Mouse (Mus musculus): Measurements from ENCODE around the gene Pagr1a.

- TF ChIP-seq CTCF (IDR thresholded peaks at IDR 0.05; ENCODE audit: extremely low read depth, insufficient read length, insufficient replicate concordance, low read depth, low read length) (peak; percentile 62), POLR2A (IDR thresholded peaks at IDR 0.05; ENCODE audit: low read depth, low read length) (no peak)
Measured at GRCm38 (mm10) chr7:126986319-126986718, 30.8 kb downstream of the Pagr1a start.

All from small intestine, adult 2 months (tissue).